Mouse (Mus musculus): ENCODE results near the gene Cript. TPM values are rescaled to one million over a fixed set of nuclear protein-coding genes. Genes with fewer than 3 reads are reported as not detected.

Gene Cript
- polyA plus RNA-seq (2012; fragmentation: generic; extraction: Trizol) = 10 to 100 TPM; 13.4 to 58.1 TPM

GRCm38 (mm10) chr17:87025269-87025949 lies at the start of gene Cript, which contains the start of gene Pigf:
Gene Cript (plus strand): TSS chr17:87025550.
Gene Pigf (minus strand): TSS chr17:87025406.

Other genes starting within 250 kb of the Cript start
- not detected for gene Tmem247, start 108.2 kb upstream of the Cript start, polyA plus RNA-seq (2012; fragmentation: generic; extraction: Trizol)
- not detected for gene Atp6v1e2, start 77.7 kb upstream of the Cript start, polyA plus RNA-seq (2012; fragmentation: generic; extraction: Trizol)
- 10 to 100 TPM in 1 of 2 experiments, 1 to 10 TPM in 1; 1.2 to 13.9 TPM for gene Rhoq, start 62.5 kb upstream of the Cript start, polyA plus RNA-seq (2012; fragmentation: generic; extraction: Trizol)
- gene Pigf, start 144 bp upstream of the Cript start, polyA plus RNA-seq (2012; fragmentation: generic; extraction: Trizol) = 10 to 100 TPM in 1 of 2 experiments, 1 to 10 TPM in 1; 8.6 to 20.9 TPM
- 10 to 100 TPM in 1 of 2 experiments, 1 to 10 TPM in 1; 4.1 to 40.4 TPM for gene Socs5, start 82.1 kb downstream of the Cript start, polyA plus RNA-seq (2012; fragmentation: generic; extraction: Trizol)
- gene Mcfd2, start 240.4 kb downstream of the Cript start, polyA plus RNA-seq (2012; fragmentation: generic; extraction: Trizol) = 10 to 100 TPM in 1 of 2 experiments, 1 to 10 TPM in 1; 9.0 to 65.6 TPM

Data from C3H10T1/2 (cell line).